Mouse (Mus musculus) megakaryocyte, embryonic 14.5 days (primary cell): ENCODE measurements at regions not wholly inside any gene's neighbourhood (a gene's known extent, or its start where the extent isn't known, plus 50 kb on each side); places are given as distances from the start of the nearest gene placed in this dataset.
"Not testable (repeated sequence)": the region's sequence is repeated elsewhere in the genome, so short reads cannot be mapped to it uniquely, and the experiment has no call there.

Source experiments
- H3K27me3 ChIP-seq: replicated peaks from 2 replicates; pipeline ENCODE3; 2012; ENCODE audit warnings: inconsistent platforms
- H3K36me3 ChIP-seq: replicated peaks from 2 replicates; pipeline ENCODE3; 2012; ENCODE audit warnings: low read length, inconsistent platforms, mixed read lengths
- H3K4me1 ChIP-seq: 2 replicates; pipeline ENCODE4 v1.6.1; 2012; ENCODE audit warnings: inconsistent platforms
- H3K4me3 ChIP-seq: replicated peaks from 2 replicates; pipeline ENCODE3; 2012; ENCODE audit warnings: moderate library complexity, mild to moderate bottlenecking, inconsistent platforms
- H3K9me3 ChIP-seq: 2 replicates; pipeline ENCODE4 v1.6.1; 2012; ENCODE audit warnings: inconsistent platforms
- FLI1 ChIP-seq: IDR thresholded peaks from 2 replicates; pipeline ENCODE4 v1.6.1; 2012; ENCODE audit warnings: low read length, inconsistent platforms, mixed read lengths
- GATA1 ChIP-seq: IDR thresholded peaks from 3 replicates; pipeline ENCODE4 v1.6.1; 2012; ENCODE audit warnings: mixed read lengths, low read length, inconsistent platforms, borderline replicate concordance

DNA sequence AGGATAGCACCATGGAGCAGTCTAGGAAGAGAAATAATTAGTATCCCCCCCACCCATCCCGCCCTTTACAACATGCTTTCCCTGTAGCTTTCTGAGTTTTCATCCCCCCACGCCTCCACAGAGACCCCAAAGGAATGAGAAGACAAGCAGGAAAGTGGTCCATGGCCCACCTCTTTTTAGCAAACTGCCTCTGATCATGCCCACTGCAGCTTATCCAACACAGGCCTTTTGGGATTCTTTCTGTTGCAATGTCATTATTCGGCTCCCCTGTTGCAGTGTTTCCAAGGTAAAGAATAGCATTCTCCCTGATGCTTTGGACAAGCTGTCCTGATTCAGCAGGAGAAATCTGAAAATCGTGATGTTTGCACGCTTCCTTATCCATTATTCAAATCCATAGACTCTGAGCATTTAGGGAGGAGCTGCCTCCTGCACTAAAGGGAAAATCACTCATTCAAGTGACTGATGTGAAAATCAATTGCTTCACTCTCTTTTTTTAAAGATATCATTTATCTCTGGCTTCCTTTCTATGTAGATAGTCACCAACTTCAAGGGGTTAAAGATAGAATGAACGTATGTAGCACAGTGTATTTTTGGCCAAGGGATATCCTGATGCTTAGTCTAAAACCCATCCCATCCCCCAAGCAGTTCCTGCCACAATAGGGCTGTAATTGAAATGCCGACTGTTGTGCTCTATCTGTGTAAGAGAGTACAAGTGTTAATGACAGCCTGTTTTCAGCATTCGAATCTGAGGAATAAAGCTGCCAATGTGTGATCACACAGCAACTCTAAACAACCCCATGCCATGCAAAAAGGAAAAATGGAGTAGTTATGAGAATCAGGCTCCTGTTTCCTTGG, 743.1 kb downstream of the Kcna4 start:
- no peaks in the 10 kb centered on the region for H3K36me3 ChIP-seq

DNA sequence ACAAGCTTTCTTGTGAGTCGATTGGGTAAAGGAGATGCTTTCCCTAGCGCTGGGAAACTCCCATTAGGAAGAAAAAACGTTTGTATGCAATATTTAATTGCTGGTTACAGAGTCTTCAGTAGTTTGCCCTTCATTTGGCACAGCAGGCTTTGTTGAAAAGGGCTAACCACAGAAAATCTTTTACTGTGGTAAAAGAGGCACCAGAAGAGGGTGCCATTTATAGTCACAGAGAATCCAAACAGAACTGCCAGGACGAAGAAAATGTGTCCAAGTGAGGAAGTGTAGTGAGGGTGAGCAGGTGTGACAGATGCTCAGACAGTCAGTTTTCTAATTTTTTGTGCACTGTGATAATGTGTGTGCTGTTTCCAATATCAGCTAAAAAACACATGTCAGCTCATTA, 744.4 kb downstream of the Kcna4 start:
- Histone ChIP-seq H3K27me3 (no peaks in the 10 kb centered on the region), H3K4me3 (no peak overlapping the region)
- TF ChIP-seq FLI1 (no peak), GATA1 (no peak)

More for the DNA sequence above, 743.1 kb downstream of the Kcna4 start:
- Histone ChIP-seq H3K4me1 (no peaks in the 10 kb centered on the region), H3K9me3 (no peaks in the 10 kb centered on the region), H3K27me3 (no peaks in the 10 kb centered on the region), H3K4me3 (no peak overlapping the region)
- no peak for TF ChIP-seq GATA1
- TF ChIP-seq FLI1: no peak

DNA sequence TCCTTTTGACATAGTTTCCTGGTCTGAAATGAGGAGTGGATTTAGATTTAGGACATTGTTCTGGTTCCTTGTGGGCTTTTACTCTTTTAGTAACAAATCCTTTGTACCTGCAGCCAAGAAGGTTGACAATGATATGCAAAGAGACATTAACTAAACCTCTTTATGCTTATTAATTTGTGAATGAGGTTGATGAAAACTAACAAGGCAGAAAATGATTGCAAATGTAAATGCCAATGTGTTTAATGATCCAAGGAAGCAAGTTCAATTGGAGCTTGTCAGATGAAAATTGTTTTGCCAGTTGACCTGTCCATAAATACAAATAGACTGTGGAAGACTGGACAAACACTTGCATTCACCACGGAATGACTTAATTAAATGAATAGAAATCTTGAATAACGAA, 751.6 kb downstream of the Kcna4 start:
- Histone ChIP-seq H3K36me3 (no peaks in the 10 kb centered on the region), H3K27me3 (no peaks in the 10 kb centered on the region), H3K9me3 (no peaks in the 10 kb centered on the region), H3K4me1 (no peaks in the 10 kb centered on the region), H3K4me3 (no peak overlapping the region)
- TF ChIP-seq FLI1 (no peak), GATA1 (no peak)

More for the DNA sequence above, 744.4 kb downstream of the Kcna4 start:
- H3K9me3 ChIP-seq: no peaks in the 10 kb centered on the region
- no peaks in the 10 kb centered on the region for H3K4me1 ChIP-seq
- H3K36me3 ChIP-seq: no peaks in the 10 kb centered on the region

DNA sequence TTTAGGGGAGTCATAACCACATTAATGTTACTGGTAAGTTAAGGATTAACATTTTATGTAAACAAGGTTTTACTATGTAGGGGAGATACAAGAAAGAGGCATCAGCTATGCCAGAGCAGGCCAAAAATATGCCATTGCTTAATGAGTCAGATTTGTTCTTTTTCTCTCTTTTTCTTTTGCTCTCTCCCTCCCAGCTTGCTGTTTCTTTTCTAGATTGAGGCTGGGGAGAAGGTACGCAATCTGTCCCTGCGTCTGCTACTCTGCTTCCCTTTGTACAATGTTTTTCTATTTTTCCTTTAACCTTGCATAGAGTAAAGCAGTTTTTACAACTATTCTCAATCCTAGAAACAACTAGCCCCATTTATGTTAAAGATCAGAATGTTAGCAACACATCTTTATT, 754.4 kb downstream of the Kcna4 start:
- TF ChIP-seq FLI1 (no peak), GATA1 (no peak)

DNA sequence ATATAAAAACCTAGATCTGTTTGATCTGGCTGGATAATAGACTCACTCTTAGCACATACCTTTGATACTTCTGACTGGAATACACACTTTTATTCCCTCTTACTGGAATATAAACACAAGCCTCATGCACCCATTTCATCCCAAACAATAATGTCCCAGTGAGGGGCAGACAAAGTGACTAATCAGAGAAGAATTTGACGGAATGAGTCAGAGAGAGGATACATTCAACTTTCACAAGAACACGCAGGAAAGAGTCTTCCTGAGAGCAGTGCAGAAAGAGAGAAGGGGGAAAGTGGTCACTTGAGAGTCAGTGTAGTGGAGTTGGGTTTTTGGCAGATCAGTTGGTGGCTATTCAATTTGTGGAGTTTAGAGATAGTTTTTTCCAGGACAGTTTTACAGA, 755.6 kb downstream of the Kcna4 start:
- no peak overlapping the region for H3K4me3 ChIP-seq
- no peak for TF ChIP-seq FLI1
- no peak for TF ChIP-seq GATA1
- no peaks in the 10 kb centered on the region for H3K4me1 ChIP-seq
- H3K36me3 ChIP-seq: no peaks in the 10 kb centered on the region
- H3K9me3 ChIP-seq: no peaks in the 10 kb centered on the region
- no peaks in the 10 kb centered on the region for H3K27me3 ChIP-seq

More for the DNA sequence above, 754.4 kb downstream of the Kcna4 start:
- Histone ChIP-seq H3K9me3 (no peaks in the 10 kb centered on the region), H3K27me3 (no peaks in the 10 kb centered on the region), H3K4me1 (no peaks in the 10 kb centered on the region), H3K4me3 (no peak overlapping the region), H3K36me3 (no peaks in the 10 kb centered on the region)

DNA sequence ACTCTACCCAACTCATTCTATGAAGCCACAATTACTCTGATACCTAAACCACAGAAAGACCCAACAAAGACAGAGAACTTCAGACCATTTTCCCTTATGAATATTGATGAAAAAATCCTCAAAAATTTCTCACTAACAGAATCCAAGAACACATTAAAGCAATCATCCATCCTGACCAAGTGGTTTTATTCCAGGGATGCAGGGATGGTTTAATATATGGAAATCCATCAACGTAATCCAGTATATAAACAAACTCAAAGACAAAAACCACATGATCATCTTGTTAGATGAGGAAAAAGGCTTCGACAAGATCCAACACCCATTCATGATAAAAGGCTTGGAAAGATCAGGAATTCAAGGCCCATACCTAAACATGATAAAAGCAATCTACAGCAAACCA, 772.3 kb downstream of the Kcna4 start:
- H3K27me3 ChIP-seq, H3K4me3 ChIP-seq, H3K4me1 ChIP-seq, H3K36me3 ChIP-seq: not testable (repeated sequence)
- peaks cover 11% of the 10 kb centered on the region; the same call in 1 of the 2 replicates for H3K9me3 ChIP-seq

DNA sequence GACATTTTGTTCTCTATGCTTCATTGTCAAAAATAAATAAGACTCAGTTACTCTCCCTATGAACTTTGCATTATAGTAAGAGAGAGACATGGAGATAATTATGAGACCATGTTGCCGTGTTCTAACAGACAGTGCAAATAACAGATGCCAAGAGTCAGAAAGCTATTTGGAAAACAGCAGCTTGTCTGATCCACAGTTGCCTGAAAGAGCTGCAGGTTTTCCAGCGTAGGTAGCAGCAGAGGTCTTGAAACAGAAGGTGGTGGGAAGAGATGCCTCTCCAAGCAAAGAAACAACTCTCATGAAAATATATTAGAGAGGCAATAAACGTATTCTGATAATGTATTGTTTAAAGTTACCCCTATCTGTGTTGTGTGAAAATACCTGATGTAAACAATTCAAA, 793.5 kb downstream of the Kcna4 start:
- TF ChIP-seq GATA1: no peak
- H3K9me3 ChIP-seq: no peaks in the 10 kb centered on the region
- H3K4me3 ChIP-seq: no peak overlapping the region
- H3K27me3 ChIP-seq: no peaks in the 10 kb centered on the region
- H3K36me3 ChIP-seq: no peaks in the 10 kb centered on the region
- no peaks in the 10 kb centered on the region for H3K4me1 ChIP-seq

DNA sequence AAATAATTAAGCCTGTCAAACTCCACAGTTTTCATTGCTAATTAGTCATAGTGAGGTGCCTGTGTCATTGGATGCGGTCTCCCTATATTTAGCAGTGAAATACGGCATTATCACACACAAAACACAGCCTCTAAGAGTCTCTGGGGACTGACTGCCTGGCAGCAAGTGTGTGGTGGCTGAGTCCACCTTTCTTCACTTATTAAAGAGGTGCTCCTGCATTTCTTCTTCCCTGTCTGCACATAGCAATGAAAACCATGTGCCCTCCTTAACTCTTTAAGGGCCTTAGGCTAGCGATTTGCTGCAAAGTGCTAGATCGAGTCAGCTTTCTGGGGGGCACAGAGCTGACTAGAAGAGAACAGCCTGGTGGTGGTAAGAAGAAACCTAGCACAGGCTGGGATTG, 799.8 kb downstream of the Kcna4 start:
- H3K36me3 ChIP-seq: no peaks in the 10 kb centered on the region
- H3K27me3 ChIP-seq: no peaks in the 10 kb centered on the region
- no peaks in the 10 kb centered on the region for H3K4me1 ChIP-seq
- TF ChIP-seq GATA1: no peak
- TF ChIP-seq FLI1: no peak
- H3K4me3 ChIP-seq: no peak overlapping the region
- 0 out of 2 replicates have a peak, but pooled peaks cover 4% of the 10 kb centered on the region for H3K9me3 ChIP-seq

DNA sequence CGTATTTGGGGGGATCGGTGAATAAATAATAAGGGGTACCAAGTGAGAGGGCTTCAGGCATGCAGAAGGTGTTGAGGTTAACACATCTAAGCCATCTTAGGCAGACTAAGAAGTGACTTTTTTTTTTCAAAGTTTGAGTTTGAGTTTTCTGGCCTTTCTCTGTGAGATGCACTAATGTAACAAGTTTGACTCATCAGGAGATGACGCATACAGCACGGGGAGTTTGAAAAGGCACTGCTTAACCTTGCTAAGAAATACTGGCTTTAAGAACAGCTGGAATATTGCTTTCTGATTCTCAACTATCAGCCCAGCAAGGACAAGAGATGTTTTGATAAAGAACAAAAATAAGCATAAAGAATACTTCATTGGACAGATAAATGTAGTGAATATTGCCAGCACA, 806.6 kb downstream of the Kcna4 start:
- H3K9me3 ChIP-seq: no peaks in the 10 kb centered on the region
- no peak for TF ChIP-seq GATA1
- TF ChIP-seq FLI1: no peak
- no peaks in the 10 kb centered on the region for H3K4me1 ChIP-seq
- no peaks in the 10 kb centered on the region for H3K27me3 ChIP-seq
- no peaks in the 10 kb centered on the region for H3K36me3 ChIP-seq
- no peak overlapping the region for H3K4me3 ChIP-seq

DNA sequence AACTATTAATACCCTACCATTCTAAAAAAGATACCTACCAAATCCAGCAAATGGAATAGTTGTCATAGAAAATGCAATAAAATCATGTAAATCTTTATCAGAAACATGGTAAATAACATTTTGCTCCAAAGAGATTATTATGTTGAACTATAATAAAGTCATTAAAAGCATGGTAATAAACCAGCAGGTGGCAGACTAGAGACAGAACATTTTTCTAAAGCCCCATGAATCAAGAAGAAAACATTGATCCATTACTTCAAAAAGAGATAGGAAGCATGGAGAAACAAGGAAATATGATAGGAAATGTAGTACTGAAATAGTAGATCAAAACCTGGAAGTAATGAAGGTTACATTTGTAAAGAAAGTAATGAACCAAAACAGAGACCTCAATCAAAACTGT, 819.7 kb downstream of the Kcna4 start:
- no peaks in the 10 kb centered on the region for H3K36me3 ChIP-seq
- no peaks in the 10 kb centered on the region for H3K4me1 ChIP-seq
- TF ChIP-seq GATA1: no peak
- no peak for TF ChIP-seq FLI1
- H3K27me3 ChIP-seq: no peaks in the 10 kb centered on the region
- H3K4me3 ChIP-seq: no peak overlapping the region
- no peaks in the 10 kb centered on the region for H3K9me3 ChIP-seq
